Mouse (Mus musculus) cerebellum, adult 2 months (tissue): ENCODE data around the gene Gpx8.

Experiments used
- CTCF ChIP-seq: fragments of 200-500 bp; IDR thresholded peaks from 2 replicates; pipeline ENCODE4 v1.5.1; 2011; ENCODE audit warnings: low read depth, mild to moderate bottlenecking, control low read depth, low read length, moderate library complexity, borderline replicate concordance; ENCODE audit not compliant: insufficient read depth
- POLR2A ChIP-seq: fragments of 200-500 bp; IDR thresholded peaks from 2 replicates; pipeline ENCODE4 v1.6.1; 2011; ENCODE audit warnings: low read length, control low read depth, borderline replicate concordance; ENCODE audit not compliant: insufficient read depth

DNA sequence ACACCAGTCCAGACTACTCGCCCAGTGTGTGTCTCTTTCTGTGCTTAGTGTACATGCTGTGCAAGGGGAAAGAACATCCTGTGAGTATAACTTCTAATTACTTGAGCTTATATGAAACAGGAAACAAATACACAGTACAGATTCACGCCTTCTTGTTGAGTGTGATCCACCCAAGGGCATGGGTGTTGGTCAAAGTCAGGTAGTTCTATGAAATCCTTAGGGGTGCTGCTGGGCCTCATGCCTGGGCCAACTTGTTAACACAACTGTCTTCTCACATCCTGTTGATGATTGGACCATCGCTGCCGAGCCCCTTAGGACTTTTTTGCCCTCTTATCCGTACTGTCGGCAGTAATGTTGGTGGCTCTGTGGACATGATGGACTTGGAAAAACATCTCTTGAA, 15.5 kb upstream of the Gpx8 start:
- no peak for TF ChIP-seq POLR2A
- TF ChIP-seq CTCF, result no peak
